Mouse (Mus musculus): ENCODE results near the gene Rcc1l.

Gene Rcc1l

DNA sequence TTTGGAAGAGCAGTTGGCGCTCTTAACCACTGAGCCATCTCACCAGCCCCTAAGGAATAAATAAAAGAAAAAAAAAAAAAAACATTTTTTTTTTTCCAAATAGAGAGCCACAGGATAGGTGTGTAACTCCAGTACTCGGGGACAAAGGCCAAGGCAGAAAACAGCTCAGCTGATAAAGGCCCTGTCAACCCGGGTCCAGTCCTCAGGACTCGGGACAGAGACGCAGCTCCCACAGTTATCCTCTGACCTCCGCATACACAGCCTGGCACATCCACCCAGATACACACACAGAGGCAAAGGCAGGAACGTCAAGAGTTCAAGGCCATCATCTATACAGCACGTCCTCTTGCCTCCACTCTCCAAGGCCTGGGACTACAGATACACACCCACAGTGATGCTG, 6.4 kb downstream of the Rcc1l start:
- no peak for DNase-seq (ENCODE audit: low read depth, low spot score)

DNA sequence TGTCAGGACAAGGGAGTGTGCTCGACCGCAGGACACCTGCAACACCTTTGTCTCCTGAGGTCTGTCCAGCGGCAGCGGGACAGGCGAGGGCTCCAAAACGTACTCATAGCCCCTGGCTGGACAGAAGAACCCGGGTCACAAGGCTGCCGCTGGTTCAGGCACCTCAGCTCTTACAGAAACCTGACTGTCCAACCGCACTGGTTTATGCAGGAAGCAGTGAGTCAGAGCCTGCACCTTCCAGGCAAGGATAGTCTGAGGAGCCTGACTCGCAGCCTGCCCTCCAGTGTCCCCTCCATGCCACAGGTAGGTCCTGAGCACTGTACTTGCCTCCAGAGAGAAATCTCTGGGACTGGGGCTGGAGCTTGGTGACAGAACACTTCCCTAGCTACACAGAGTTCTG, 7.3 kb downstream of the Rcc1l start:
- no peak for DNase-seq (ENCODE audit: low read depth, low spot score)

DNA sequence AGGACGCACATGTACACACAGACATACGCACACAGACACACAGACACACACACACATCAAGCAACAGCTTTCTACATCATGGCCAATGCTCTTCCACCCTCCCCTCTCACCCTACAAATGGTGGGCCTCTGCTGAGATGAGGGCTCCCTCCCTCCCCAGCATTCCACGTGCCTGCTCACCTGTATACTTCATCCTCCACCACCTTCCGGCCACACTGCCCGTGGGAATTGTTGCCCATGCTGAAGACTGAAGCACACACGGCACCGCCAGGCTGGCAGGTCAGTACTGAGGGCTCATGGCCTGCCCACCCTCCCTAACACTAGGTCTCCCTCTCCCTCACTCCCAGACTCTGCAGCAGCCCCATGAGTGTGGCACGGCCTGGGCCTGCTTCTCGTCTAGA, 8.5 kb downstream of the Rcc1l start:
- DNase-seq (ENCODE audit: low read depth, low spot score) = no peak

DNA sequence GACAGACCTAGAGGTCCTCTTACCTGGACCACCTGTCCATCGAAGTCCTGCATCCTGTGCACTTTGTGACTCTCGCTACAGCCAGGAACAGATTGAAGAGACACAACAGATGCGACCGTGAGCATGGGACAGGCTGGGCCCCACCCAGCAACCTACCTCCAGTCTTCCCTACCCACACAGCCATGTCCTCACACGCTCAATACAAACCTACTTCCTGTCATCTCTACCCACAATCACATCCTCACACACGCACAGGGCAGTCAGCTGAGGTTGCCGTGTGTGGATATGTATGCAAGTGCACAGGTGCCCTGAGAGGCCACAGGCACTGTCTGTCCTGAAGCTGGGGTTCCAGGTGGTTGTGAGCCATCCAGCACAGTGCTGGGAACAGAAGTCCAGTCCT, 9.9 kb downstream of the Rcc1l start:
- DNase-seq (ENCODE audit: low read depth, low spot score) = no peak

DNA sequence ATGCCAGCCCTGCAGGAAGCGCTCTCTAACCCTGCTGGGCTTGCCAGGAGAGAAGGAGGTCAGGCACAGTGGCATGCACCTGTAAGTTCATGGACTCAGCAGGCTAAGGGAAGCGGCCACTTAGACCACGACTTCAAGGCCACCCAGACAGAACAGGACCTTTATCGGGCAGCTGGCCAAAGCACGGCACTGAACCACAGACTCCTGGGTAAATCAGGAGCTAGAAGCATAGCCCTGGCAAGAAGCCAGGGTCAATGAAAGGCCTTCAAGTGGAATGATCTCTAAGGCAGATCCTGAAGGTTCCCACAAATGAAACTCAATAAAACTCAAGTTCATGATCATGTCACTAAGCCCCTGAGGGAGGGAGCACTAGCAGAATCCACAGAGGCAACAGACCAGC, 11.9 kb downstream of the Rcc1l start:
- no peak for DNase-seq (ENCODE audit: low read depth, low spot score)

DNA sequence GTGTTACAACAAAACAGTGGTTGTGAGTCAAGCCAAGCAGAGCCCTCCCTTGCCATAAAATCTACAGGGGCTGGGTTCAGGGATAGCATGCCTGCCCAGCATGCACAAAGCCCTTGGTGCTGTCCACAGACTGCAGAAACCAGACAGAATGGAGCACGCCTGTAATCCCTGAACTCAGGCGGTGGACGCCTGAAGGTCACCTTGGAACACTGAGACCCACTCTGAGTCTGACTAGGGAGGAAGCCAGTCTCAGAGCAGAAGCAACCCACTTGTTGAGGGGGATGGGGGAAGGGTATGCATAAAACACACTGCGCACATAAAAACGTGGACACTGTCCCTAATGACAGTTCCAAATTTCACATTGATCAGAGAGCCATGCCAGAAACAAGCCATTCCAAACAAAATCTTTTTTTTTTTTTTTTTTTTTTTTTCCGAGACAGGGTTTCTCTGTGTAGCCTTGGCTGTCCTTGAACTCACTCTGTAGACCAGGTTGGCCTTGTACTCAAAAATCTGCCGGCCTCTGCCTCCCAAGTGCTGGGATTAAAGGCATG, 20.6 kb downstream of the Rcc1l start:
- DNase-seq (ENCODE audit: low read depth, low spot score) = no peak

DNA sequence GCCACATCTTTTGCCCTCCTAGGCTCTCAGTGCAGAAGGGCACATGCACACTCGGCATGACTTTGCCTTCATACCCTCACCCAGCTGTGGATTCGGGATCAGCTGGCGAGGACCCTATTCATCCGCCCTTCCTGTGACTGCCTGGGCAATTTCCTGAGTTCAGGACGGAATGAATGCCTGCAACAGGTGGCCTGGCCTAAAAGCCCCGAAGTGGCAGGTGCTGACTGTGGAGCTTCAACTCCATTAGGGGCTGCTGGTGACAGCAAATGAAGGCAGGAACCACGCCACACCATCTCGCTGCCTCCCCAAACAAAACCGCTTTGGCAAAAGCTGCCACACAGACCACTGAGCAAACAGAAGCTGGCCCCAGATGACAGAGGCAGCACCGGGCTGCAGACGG, 24.7 kb downstream of the Rcc1l start:
- DNase-seq (ENCODE audit: low read depth, low spot score) = no peak

DNA sequence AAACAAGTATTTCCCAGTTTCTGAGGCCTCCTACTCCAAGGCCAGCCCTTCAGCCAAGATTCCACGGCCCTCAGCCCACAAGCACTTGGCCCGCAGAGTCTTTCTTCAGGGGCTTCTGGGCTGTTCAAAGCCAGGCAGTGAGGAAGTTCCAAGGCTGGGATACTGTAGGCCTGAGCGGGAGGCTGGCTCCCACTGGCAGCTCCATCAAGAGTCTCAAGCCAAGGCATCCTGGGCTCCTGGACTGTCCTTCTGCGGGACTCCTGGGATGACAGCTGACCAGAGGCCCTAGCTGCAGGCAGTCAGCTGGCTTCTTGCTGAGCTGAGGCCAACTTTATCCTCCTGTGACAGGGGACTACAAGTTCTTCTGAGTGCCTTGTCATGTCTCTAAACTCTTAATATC, 28.4 kb downstream of the Rcc1l start:
- no peak for DNase-seq (ENCODE audit: low read depth, low spot score)

DNA sequence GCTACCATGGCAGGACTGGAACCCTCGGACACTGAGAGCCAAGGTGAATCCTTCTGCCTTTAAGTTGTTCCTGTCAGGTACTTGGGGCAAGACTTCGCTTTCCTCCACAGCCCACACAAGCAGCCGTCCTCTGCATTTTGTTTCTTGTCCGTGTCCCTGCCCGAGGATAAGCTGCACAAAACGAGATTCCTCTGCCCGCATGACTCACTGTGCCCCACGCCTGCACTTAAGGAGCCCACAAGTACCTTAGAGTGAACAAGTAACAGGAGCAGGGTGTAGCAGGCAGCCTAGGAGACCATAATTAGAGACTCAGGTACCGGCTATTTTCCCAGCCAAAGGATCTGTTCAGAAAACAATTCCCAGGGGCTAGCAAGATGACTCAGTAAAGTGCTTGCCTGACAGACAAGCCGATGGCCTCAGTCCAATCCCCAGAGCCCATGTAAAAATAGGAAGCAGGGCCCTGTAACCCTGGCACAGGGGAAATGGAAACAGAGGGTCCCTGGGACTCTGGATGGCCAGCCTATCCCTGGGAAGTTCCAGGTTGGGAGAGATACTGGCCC, 29.3 kb downstream of the Rcc1l start:
- DNase-seq (ENCODE audit: low read depth, low spot score) = no peak

DNA sequence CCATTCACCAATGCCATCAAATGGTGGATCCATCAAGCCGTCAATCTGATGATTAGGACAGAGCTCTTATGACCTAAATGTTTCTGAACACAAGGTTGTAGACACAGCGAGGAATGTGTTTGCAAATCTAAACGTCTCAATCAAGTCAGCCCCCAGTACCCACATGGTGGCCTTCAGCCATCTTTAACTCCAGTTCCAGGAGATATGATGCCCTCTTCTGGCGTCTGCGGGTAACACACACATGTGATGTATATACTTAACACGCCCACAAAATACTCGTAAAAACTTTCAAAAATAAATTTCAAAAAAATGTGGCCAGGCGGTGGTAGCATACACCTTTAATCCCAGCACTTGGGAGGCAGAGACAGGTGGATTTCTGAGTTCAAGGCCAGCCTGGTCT, 31.6 kb downstream of the Rcc1l start:
- peak; percentile 13 for DNase-seq (ENCODE audit: low read depth, low spot score)

DNA sequence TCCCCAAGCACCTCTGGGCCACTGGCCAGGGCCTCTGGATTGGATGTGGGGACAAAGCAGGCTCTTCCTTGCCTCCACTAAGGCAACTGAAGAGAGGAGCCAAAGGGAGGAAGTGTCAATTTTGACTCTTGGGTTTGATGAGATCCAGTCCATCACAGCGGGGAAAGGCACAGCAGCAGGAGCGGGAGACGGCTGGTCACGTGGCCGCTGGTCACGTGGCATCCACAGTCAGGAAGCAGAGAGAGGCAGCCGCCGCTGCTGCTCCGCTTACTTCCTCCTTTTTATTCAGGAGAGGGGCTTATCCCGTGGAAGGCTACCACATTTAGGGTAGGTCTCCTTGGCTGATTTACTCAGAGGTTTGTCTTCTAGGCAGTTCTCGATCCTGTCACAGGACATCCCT, 34.2 kb downstream of the Rcc1l start:
- DNase-seq (ENCODE audit: low read depth, low spot score) = peak; percentile 43

DNA sequence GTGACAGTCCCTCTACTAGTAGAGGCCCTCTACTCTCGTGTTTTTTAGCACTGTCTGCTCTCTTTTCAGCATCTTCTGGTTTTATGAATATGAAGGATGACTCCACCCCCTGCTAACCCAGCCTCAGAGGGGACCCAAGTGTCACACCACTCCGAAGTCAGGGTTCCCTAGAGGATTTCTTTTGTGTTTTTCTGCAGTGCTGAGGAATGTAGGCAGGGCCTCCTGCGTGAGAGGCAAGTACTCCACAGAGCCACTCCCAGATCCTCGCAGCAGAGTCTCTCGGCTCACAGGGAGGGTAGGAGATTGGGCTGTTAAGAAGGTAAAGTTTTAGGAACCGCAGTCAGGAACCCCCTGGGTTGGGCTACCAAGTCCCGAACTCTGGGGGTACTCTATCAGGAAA, 35.3 kb downstream of the Rcc1l start:
- DNase-seq (ENCODE audit: low read depth, low spot score) = no peak

DNA sequence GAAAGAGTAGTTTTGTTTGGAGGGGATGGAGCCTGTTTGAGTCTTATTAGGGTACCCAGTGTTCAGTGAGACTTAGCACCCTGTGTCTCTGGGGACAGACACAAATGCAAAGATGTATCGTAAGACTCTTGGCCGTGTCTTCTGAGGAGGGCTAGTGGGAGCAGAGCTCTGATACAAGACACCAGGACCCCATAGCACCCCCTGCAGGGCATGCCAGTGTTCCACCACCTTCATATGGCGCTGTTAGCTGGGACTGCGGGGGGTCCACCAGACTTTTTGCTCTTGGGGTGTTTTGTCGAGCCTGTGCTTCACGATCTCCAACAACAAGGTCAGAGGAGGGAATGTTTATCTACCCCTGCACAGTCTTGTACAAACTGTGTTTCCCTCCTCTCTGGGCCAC, 37.1 kb downstream of the Rcc1l start:
- peak; percentile 55 for DNase-seq (ENCODE audit: low read depth, low spot score)

DNA sequence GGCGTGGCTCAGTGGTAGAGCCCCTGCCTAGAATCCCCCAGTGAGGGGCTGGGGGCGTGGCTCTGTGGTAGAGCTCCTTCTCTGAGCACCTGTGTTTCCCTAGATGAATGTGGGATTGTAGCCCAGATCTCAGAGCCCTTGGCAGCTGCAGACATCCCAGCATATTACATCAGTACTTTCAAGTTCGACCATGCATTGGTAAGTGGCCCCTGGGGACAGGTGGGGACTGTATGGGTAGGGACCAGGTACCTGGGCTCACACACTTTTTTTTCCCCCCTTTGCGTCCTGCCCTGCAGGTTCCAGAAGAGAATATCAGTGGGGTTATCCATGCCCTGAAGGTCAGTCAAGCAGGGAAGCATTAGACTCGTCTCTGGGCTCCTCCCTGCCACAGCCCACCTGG, 38.6 kb downstream of the Rcc1l start:
- DNase-seq (ENCODE audit: low read depth, low spot score) = peak; percentile 12

DNA sequence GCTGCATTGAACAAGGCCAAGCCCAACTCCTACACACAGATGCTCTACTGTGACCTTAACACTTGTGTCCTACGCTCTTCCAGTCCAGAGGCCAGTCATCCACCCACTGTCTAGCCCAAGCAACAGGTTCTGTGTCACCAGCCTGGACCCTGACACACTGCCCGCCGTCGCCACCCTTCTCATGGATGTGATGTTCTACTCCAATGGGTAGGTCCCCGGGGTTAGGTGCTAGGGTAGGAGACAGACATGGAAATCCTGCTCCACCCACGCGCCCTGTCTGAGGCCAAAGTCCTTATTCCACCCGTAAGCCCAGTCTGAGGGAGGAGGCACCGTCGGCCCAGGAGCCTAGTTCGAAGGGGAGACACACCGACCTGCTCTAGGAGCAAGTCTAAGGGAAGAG, 40.6 kb downstream of the Rcc1l start:
- no peak for DNase-seq (ENCODE audit: low read depth, low spot score)

DNA sequence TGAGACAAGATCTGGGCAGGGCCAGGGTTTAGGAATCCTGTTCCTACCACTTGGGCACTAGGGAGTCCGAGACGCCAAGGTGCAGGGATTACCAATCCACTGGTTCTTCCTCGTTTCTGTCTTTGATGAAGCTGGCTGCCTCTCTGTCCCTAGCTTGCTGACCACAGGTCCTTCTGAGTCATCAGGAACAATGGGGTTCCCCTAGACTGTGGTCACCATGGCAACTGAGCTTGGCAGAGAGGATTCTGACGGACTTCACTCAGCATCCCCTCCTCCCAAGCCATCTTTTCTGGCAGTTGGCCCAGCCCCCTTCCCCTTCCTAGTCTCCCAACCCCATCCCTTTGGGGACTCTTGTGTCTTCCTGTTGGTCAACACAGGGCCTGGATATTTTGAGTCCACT, 45.0 kb downstream of the Rcc1l start:
- no peak for DNase-seq (ENCODE audit: low read depth, low spot score)

DNA sequence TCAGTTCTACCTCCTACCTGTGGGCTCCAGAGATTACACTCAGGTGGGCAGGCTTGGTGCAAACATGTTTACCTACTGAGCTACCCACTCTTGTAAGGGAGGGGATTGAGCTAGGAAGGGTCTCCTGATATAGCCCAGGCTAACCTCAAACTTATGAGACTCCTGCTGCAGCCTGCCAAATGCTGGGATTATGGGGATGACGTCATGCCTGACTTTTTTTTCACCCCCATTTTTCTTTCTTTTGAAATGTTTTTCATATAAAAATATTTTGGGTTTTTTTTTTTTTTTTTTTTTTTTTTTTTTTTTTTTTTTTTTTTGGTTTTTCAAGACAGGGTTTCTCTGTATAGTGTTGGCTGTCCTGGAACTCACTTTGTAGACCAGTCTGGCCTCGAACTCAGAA, 50.3 kb downstream of the Rcc1l start:
- no peak for DNase-seq (ENCODE audit: low read depth, low spot score)

DNA sequence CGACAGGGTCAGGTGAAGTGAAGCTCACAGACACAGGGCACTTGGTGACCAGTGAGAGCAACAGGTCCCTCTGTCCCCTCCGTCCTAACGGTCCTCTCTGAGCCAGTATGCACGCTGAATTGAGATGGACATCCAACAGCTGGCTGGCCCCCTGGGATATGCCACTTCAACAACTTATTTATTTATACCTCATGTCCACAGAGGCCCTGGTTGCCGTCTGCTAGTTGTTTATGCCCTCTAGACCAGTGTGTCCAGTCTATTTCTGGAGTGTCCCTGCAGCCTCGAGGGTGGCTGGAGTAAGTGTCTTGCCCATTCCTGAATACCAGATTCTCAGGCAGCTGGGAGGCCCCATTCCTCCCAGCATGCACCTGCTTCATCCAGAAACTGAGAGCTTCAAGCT, 52.7 kb downstream of the Rcc1l start:
- no peak for DNase-seq (ENCODE audit: low read depth, low spot score)

DNA sequence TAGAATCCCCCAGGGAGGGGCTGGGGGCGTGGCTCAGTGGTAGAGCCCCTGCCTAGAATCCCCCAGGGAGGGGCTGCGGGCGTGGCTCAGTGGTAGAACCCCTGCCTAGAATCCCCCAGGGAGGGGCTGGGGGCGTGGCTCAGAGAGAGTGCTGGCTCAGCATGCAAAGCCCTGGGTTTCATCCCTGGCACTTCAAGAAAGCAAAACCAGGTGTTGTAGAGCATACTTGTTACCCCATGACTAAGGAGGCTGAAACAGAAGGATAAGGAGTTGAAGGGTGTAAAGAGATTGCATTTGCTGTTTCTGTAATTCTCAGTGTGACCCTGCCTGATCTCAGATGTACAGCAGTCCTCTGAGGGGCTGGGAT, 54.7 kb downstream of the Rcc1l start:
- DNase-seq (ENCODE audit: low read depth, low spot score) = no peak

DNA sequence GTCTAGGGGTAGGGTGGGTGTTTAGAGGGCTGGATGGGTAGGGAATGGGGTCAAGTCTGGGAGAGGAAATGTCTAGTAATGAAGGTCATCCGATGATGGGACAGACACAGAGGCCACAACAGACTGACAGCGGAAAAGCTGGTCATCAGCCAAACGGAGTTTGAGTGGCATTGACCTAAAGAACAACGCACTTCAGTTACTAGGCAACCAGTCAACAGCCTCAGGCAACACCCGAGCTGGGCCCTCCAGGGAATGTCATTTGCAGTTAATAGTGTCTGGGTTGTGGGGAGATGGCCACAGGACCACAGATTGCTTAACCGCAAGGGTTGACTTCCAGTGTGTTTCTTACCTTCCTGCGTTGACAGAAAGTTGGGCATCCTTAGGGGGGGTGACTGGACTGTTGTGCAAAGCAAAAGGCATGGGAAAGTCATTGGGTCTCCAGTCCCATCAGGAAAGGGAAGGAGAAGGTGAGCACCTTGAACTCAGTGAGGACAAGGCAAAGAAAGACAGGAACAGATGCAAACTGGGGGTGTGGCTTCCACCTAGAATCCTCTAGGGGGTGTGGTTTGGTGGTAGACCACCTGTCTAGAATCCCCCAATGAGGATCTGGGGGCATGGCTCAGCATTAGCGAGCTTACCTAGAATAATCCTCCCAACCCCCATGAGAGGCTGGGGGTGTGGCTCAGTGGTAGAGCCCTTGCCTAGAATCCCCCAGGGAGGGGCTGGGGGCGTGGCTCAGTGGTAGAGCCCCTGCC, 55.3 kb downstream of the Rcc1l start:
- DNase-seq (ENCODE audit: low read depth, low spot score) = no peak

DNA sequence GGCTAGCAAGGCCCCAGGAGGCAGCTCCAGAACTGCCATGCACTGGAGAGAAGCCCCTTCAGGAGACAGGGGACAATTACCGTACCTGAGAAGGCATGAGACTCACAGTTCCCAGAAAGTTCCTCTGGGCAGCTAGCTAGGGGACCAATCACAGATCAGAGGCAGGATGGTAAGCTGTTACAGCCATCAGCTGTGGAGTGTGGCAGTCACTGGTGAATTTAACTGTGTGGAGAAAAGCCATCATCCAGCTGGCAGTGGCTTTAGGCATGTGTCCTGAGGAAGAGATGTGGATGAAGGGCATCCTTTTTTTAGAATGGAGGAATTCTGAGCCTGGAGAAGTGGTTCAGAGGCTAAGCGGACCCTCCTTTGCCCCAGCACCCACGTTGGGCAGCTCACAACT, 56.4 kb downstream of the Rcc1l start:
- DNase-seq (ENCODE audit: low read depth, low spot score) = no peak

DNA sequence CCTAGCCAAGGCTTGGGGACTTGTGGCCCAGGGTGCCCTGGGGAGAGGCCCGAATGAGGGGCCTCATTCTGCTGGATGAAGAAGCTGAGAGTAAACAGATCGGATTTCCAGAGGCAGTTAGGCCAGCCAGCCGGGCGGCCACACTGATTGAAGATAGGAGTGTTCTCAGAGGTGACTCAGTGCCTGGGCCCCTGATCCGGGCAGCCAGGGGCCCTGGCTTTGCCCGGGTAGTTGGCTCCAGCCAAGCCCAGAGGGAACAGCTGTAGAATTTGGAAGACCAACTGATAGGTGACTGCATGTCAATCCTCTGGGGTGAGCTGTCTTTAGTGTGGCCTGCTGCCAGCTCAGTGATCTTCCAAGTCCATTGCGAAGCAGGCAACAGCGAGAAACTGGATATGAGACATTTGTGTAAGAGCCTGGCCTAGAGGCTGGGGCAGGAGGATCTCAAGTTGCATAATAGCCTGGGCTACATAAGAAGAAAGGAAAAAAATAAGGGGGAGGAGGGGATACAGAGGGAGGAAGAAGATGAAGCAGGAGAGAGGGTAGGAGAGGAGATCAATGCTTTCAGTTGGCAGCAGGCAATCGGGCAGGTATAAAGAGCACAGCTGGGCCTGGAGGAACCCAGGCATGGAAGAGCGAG, 57.0 kb downstream of the Rcc1l start:
- DNase-seq (ENCODE audit: low read depth, low spot score) = no peak

DNA sequence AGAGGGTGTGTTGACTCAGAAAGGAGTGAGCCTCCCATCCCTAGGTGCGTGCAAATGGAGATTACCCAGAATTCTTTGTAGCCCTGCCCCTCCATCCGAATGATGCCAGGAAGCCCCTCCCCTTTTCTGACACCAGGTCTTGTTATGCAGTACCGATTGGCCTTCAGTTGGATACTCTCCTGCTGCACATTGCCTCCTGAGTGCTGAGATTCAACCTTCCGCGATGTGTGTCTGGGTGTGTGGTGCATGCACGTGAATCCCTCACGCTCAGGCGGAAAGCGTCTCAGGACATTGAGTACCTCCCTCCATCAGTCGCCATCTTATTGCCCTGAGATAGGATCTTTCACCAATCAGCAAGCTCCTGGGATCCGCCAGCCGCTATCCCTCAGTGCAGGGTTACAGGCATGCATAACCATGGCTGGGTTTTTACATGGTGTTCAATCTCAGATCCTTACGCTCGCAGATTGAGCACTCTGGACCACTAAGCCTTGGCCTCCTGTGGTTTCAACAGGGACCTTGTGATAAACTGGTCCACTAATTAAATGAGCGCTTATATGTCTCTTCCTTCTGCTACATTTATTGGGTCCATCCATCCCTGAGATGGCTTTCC, 57.7 kb downstream of the Rcc1l start:
- no peak for DNase-seq (ENCODE audit: low read depth, low spot score)
